Mouse (Mus musculus) 3134 (cell line): ENCODE measurements around the gene Naaladl2.

Experiments
- DNase-seq: peaks from one replicate; pipeline ENCODE4 v3.0.0-alpha.2; 2011; ENCODE audit warnings: low spot score; ENCODE audit not compliant: insufficient read length; ENCODE audit errors: extremely low read depth

Gene Naaladl2

GRCm38 (mm10) chr3:24982111-24982510 lies 161.9 kb downstream of the Naaladl2 start:
- DNase-seq: no peak

- DNase-seq: no peak
Observed at GRCm38 (mm10) chr3:24942170-24942569, 201.9 kb downstream of the Naaladl2 start.

GRCm38 (mm10) chr3:24938507-24939182 lies 205.4 kb downstream of the Naaladl2 start:
- no peak for DNase-seq

GRCm38 (mm10) chr3:24921811-24922210 lies 222.2 kb downstream of the Naaladl2 start:
- DNase-seq: no peak

- DNase-seq: no peak
Observed at GRCm38 (mm10) chr3:24921401-24921800, 222.7 kb downstream of the Naaladl2 start.

GRCm38 (mm10) chr3:24905425-24905960 lies 238.6 kb downstream of the Naaladl2 start:
- no peak for DNase-seq

GRCm38 (mm10) chr3:24888801-24889200 lies 255.3 kb downstream of the Naaladl2 start:
- DNase-seq: no peak

GRCm38 (mm10) chr3:24872254-24872653 lies 271.8 kb downstream of the Naaladl2 start:
- DNase-seq: no peak

- no peak for DNase-seq
Observed at GRCm38 (mm10) chr3:24852936-24853335, 291.1 kb downstream of the Naaladl2 start.

- no peak for DNase-seq
Observed at GRCm38 (mm10) chr3:24796739-24797138, 347.3 kb downstream of the Naaladl2 start.

- DNase-seq: no peak
Observed at GRCm38 (mm10) chr3:24787451-24788148, 356.5 kb downstream of the Naaladl2 start.

GRCm38 (mm10) chr3:24784108-24784507 lies 360.0 kb downstream of the Naaladl2 start:
- peak; percentile 14 for DNase-seq

GRCm38 (mm10) chr3:24783462-24783829 lies 360.6 kb downstream of the Naaladl2 start:
- peak; percentile 18 for DNase-seq

- DNase-seq: peak; percentile 22
Observed at GRCm38 (mm10) chr3:24782784-24783461, 361.1 kb downstream of the Naaladl2 start.

- DNase-seq: no peak
Observed at GRCm38 (mm10) chr3:24781687-24782086, 362.4 kb downstream of the Naaladl2 start.

- no peak for DNase-seq
Observed at GRCm38 (mm10) chr3:24778416-24778815, 365.6 kb downstream of the Naaladl2 start.

- DNase-seq: peak; percentile 16
Observed at GRCm38 (mm10) chr3:24749055-24749454, 395.0 kb downstream of the Naaladl2 start.

GRCm38 (mm10) chr3:24747182-24747856 lies 396.7 kb downstream of the Naaladl2 start:
- DNase-seq: no peak

GRCm38 (mm10) chr3:24743946-24744345 lies 400.1 kb downstream of the Naaladl2 start:
- DNase-seq: no peak

- no peak for DNase-seq
Observed at GRCm38 (mm10) chr3:24719181-24719749, 424.8 kb downstream of the Naaladl2 start.
